Mouse (Mus musculus) liver (tissue): ENCODE measurements around the gene Spin2e.
"Not testable (repeated sequence)": the region's sequence is repeated elsewhere in the genome, so short reads cannot be mapped to it uniquely, and the experiment has no call there.

Experiments
- DNase-seq: peaks from one replicate; pipeline ENCODE4 v3.0.0-alpha.2; 2020; ENCODE audit warnings: mixed read lengths

Spin2e gene

GRCm38 (mm10) chrX:31618820-31619219 is at the start of gene Spin2e:
Spin2e (minus strand) TSS chrX:31618920.
- DNase-seq, result not testable (repeated sequence)

GRCm38 (mm10) chrX:31574183-31574582 is 44.5 kb downstream of the Spin2e start, which contains the start of gene Gm21883:
Gm21883 (minus strand) TSS chrX:31574283.
- not testable (repeated sequence) for DNase-seq
